Mouse (Mus musculus): ENCODE data around the gene Mrtfa.

The Mrtfa gene

DNA sequence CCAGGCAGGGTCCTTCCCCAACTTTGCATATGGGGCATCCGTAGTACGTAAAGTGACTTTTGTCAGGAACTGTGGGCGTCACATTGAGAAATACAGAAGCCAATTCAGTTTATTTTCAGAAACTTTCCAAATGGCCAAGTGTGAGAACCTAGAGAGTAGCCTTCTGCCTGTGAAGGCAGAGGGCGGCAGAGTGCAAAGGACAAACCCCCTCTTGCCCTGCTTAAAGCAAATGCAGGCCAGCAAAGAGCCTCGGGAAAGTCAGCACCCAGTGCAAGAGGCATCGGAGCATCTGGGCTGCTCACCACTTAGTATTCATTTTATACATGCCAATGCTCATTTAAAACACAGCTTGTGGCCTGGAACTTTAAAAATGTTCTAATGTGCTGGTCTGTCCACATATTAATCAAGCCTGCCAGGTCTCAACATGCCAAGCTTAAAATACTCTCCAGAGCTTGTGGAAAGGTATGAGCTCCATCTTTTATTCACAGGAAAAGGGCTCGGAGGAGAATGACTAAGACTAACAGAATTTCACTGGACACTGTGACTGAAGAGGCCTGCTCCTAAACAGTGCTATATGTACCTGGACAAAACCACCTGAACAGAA lies 31.9 kb downstream of the Mrtfa start:
- no peak for DNase-seq (ENCODE audit: extremely low spot score, low read depth, low spot score)

GRCm38 (mm10) chr15:81156453-81156852 lies 34.1 kb downstream of the Mrtfa start:
- DNase-seq (ENCODE audit: extremely low spot score, low read depth, low spot score): no peak

DNA sequence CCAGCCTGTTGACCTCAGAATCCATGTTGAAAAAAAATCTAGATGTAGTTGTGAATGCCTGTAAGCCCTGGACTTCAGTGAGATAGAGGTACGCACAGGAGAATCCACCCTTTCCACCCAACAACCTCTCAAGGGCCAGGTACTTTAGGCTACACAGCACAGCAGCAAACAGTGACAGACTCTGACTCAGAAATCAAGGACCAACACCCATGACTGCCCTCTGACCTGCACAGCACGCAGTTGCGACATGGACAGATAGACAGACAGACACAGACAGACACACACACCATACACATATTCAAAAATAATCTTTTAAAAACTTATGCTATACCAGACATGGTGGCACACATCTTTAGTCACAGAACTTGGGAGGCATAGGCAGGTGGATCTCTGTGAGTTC lies 34.7 kb downstream of the Mrtfa start:
- no peak for DNase-seq (ENCODE audit: extremely low spot score, low read depth, low spot score)

GRCm38 (mm10) chr15:81154846-81155624 lies 35.5 kb downstream of the Mrtfa start:
- DNase-seq (ENCODE audit: extremely low spot score, low read depth, low spot score): no peak

DNA sequence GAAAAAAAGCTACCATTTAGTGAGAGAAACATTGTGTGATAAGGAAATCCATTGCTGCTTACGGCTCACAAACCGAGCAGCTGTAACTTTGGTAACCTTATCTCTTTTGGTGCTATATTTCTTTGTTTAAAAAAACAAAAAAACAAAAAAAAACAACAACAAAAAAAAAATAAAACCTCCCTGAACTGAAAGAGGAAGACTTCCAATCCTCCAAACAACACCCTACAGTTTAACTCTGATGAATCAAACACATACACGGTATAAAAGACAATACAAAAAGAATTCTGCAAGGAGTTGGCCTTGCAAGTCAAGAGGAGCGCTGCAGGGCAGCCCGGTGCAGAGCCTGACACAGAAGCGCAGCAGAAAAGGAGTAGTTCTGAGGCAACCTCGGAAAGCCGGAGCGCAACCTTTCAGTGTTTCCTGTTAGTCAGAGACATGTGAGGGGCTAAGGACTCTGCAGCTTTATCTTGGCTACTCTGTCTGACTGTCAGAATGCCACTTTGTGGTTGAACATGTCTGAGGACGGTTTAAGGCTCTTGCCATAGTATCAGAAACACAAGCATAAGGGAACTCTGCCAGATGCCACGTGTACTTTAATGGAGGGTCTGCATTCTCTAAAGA lies 48.5 kb downstream of the Mrtfa start:
- no peak for DNase-seq (ENCODE audit: extremely low spot score, low read depth, low spot score)

- no peak for DNase-seq (ENCODE audit: extremely low spot score, low read depth, low spot score)
Measured at GRCm38 (mm10) chr15:81140004-81140403, 50.6 kb downstream of the Mrtfa start.

DNA sequence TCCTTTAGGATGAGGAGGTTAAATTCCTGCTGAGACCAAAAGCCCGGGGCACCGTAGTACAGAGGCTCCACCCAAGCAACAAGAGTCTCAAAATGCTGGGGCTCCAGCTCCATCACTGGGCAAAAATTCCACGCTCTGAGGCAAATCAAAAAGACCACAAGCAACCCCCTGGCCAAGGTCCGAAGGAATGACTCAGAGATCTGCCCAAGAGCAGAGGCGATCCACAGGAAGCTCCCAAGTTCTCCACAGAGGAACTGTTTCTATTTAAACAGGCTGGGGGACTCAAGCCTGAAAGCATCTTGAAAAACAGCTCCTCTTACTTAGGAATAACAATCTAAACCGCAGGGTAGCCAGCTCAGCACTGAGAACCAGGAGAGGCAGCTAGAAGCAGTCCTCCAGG lies 53.3 kb downstream of the Mrtfa start:
- no peak for DNase-seq (ENCODE audit: extremely low spot score, low read depth, low spot score)

GRCm38 (mm10) chr15:81133781-81134180 lies 56.8 kb downstream of the Mrtfa start:
- DNase-seq (ENCODE audit: extremely low spot score, low read depth, low spot score): no peak

GRCm38 (mm10) chr15:81131152-81131551 lies 59.4 kb downstream of the Mrtfa start:
- DNase-seq (ENCODE audit: extremely low spot score, low read depth, low spot score): no peak

- DNase-seq (ENCODE audit: extremely low spot score, low read depth, low spot score): no peak
Measured at GRCm38 (mm10) chr15:81129970-81130369, 60.6 kb downstream of the Mrtfa start.

- DNase-seq (ENCODE audit: extremely low spot score, low read depth, low spot score): no peak
Measured at GRCm38 (mm10) chr15:81128155-81128838, 62.3 kb downstream of the Mrtfa start.

DNA sequence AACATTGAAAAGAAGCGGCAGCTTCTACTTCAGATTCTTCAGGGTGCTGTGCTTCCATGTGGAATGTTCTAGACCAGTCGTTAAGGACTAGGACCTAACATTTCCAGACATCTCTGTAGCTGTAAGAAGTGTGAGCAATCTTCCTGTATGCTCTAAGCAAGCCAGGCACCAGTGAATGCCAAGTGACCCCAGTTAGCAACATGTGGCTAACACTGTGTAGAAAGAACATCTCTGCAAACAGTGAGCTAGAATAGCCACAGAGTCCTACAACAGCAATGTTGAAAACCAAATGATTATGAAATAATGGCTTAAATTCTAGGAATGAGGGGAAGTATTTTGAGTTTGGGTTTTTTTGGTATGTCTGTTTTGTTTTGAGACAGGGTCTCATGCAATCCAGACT lies 66.3 kb downstream of the Mrtfa start:
- no peak for DNase-seq (ENCODE audit: extremely low spot score, low read depth, low spot score)

GRCm38 (mm10) chr15:81123122-81123521 lies 67.4 kb downstream of the Mrtfa start:
- DNase-seq (ENCODE audit: extremely low spot score, low read depth, low spot score): no peak

DNA sequence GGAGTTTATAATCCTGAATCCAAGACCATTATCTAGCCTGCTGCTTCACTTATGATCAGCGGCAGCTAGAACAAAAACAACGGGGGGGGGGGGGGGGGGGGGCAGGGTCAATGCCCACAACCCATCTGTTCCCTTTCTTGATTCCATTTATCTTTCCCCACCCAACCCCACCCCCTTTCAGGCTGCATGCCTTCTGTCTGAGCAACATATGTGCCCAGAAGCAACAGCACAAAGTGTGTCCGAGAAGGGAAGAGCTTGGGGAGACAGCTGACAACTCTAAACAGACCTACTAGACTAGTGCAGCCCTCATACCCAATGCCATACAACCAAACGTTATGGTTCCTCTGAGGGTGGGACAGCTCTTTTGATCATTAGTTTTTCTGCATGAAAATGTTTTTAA lies 68.0 kb downstream of the Mrtfa start:
- no peak for DNase-seq (ENCODE audit: extremely low spot score, low read depth, low spot score)

GRCm38 (mm10) chr15:81122078-81122477 lies 68.5 kb downstream of the Mrtfa start:
- DNase-seq (ENCODE audit: extremely low spot score, low read depth, low spot score): no peak

- DNase-seq (ENCODE audit: extremely low spot score, low read depth, low spot score): no peak
Measured at GRCm38 (mm10) chr15:81120946-81121345, 69.6 kb downstream of the Mrtfa start.

DNA sequence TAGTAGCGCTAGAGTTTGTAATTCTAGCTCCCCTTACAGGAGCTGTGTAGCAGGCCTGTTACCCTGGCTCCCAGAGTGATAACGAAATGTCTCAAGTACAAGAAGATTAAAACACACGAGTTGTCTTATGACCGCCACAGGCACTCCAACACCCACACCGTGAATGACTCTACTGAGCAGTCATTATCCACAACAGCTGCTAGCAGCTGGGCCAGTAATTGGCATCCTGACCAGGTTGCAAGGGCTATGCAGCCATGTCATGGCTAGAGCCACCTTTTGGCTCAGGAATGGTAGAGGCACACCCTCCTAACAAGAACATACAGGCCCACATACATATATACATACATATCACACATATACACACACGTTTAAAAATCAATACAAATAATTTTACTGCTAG lies 70.4 kb downstream of the Mrtfa start:
- no peak for DNase-seq (ENCODE audit: extremely low spot score, low read depth, low spot score)

DNA sequence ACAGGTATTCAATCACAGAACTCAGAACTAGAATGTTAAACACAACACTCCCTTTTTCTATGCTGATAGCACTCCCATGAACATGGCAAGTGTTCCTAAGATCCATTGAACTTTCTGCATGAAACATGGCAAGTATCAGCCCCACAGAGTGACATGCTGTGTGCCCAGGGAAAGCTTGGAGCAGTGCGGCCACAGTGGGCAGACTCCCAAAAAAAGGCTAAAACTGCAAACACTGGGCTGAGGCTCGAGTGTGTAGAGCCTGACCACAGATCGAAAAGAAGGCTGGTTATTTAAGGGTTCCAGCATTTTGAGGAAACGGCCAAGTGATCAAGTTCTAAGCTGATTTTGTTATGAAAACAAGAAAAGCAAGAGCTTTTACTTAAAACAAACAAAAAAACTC lies 72.3 kb downstream of the Mrtfa start:
- DNase-seq (ENCODE audit: extremely low spot score, low read depth, low spot score): no peak

- DNase-seq (ENCODE audit: extremely low spot score, low read depth, low spot score): no peak
Measured at GRCm38 (mm10) chr15:81112589-81112988, 78.0 kb downstream of the Mrtfa start.

DNA sequence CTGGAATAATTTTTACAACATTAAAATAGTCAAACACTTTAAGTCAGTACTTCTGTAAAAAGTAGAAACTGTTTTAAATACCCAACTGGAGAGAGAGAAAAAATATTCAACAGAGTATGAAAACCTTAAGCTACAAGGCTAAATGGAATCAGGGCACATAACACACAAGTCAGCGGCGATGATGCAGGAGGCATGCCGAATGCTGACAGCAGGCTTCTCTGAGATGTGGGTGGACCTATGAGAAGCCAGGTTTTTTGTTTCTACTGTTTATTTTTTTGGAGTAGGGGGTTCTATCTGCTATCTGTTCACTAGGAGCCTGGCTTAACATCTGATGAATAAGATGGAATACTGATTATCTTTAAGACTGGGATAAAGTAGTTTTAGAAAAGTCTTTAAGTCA lies 80.2 kb downstream of the Mrtfa start:
- no peak for DNase-seq (ENCODE audit: extremely low spot score, low read depth, low spot score)

GRCm38 (mm10) chr15:81105962-81106361 lies 84.6 kb downstream of the Mrtfa start:
- DNase-seq (ENCODE audit: extremely low spot score, low read depth, low spot score): no peak
